ENCODE assay signal across 8 mouse cellular contexts in the genomic region with DNA sequence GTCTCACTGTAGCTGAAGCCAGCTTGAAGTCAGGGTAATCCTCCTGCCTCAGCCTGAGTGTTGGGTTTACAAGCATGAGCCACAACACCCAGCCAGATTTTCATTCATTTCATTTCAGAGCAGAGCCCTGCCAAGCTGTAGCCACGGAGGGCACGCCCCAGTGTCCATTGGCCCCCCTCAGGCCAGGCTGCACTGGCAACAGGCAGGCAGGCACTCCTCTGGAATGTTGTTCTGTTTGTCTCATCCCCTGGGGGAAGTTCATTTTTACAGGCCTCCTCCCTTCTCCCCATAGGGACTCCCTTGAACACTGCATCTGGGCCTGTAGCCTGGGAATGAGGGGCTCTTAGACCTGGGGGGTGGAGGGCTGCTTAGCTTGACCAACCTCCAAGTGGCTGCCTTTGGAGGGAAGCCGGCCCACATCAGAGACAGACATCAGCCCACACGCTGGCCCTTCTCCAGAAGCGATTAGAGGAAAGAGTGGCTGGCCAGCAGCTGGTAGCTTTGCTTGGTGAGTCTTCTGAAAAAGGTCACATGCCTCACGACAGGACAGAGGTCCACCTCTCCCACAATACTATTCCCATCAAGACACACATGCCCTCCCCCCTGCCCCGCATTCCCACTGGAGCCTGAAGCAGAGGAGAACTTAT. TPM values are rescaled to one million over a fixed set of nuclear protein-coding genes. Genes with fewer than 3 reads are reported as not detected.
DNase-seq lines count a peak whose midpoint lies in the region; ATAC-seq lines count a peak whose summit lies in the region.

No protein-coding gene starts in this region.

- H3K4me2 ChIP-seq in neural tube, embryonic 13.5 days, result no peak overlapping the region
- no peak overlapping the region; the same call in 1 of the 2 replicates for H3K4me2 ChIP-seq in intestine, embryonic 15.5 days (replicated peaks)
- no peak overlapping the region for H3K4me2 ChIP-seq in liver, embryonic 12.5 days

- 0 out of 2 replicates have a peak overlapping the region, but pooled peaks have one; percentile 8 for H3K9ac ChIP-seq in neural tube, embryonic 13.5 days
- H3K9ac ChIP-seq in intestine, embryonic 15.5 days, result no peak overlapping the region
- H3K9ac ChIP-seq in liver, embryonic 12.5 days, result no peak overlapping the region

- no peak for ATAC-seq in neural tube, embryonic 13.5 days (ENCODE audit: low read depth)
- ATAC-seq in intestine, embryonic 15.5 days, result no peak
- no peak for ATAC-seq in liver, embryonic 12.5 days

- no peak overlapping the region for H3K4me3 ChIP-seq in neural tube, embryonic 13.5 days
- H3K4me3 ChIP-seq in intestine, embryonic 15.5 days (replicated peaks), result no peak overlapping the region
- no peak overlapping the region for H3K4me3 ChIP-seq in liver, embryonic 12.5 days

- 0 out of 2 replicates have a peak, but pooled peaks cover 6% of the 10 kb centered on the region for H3K36me3 ChIP-seq in neural tube, embryonic 13.5 days
- H3K36me3 ChIP-seq in intestine, embryonic 15.5 days, result no peaks in the 10 kb centered on the region
- H3K36me3 ChIP-seq in liver, embryonic 12.5 days, result no peaks in the 10 kb centered on the region

- H3K27me3 ChIP-seq in neural tube, embryonic 13.5 days, result no peaks in the 10 kb centered on the region
- no peaks in the 10 kb centered on the region for H3K27me3 ChIP-seq in intestine, embryonic 15.5 days (replicated peaks)
- H3K27me3 ChIP-seq in liver, embryonic 12.5 days (replicated peaks), result no peaks in the 10 kb centered on the region

- peaks cover 73% of the 10 kb centered on the region for H3K4me1 ChIP-seq in neural tube, embryonic 13.5 days (replicated peaks)
- H3K4me1 ChIP-seq in intestine, embryonic 15.5 days (replicated peaks), result peaks cover 70% of the 10 kb centered on the region
- peaks cover 86% of the 10 kb centered on the region for H3K4me1 ChIP-seq in liver, embryonic 12.5 days

- WGBS in neural tube, embryonic 13.5 days, result 58% methylated on average over 7 of the region's 7 CpGs
- 33% methylated on average over 7 of the region's 7 CpGs for WGBS in intestine, embryonic 15.5 days
- WGBS in liver, embryonic 12.5 days (ENCODE audit: insufficient replicate concordance), result 49% methylated on average over 7 of the region's 7 CpGs

- no peaks in the 10 kb centered on the region for H3K9me3 ChIP-seq in neural tube, embryonic 13.5 days
- no peaks in the 10 kb centered on the region for H3K9me3 ChIP-seq in intestine, embryonic 15.5 days
- H3K9me3 ChIP-seq in liver, embryonic 12.5 days (replicated peaks), result no peaks in the 10 kb centered on the region

- H3K27ac ChIP-seq in neural tube, embryonic 13.5 days (replicated peaks), result peak overlapping the region; percentile 28; the same call in 1 of the 2 replicates
- peak overlapping the region; percentile 61 for H3K27ac ChIP-seq in intestine, embryonic 15.5 days
- H3K27ac ChIP-seq in liver, embryonic 12.5 days, result peak overlapping the region; percentile 52

- intact Hi-C loops in gastrocnemius, postnatal 14 days (cut with DNase I; ENCODE audit: low total_unique reads), result loop anchor here (5.0 kb wide), 1 partner anchor 76 kb away; no protein-coding TSS in a partner anchor

- no peak for DNase-seq in neural tube, embryonic 10.5 days (ENCODE audit: extremely low spot score, low spot score)
- DNase-seq in gastrocnemius, postnatal 14 days, result peak; percentile 69
- peak; percentile 59 for DNase-seq in ovary, postnatal 36 days (ENCODE audit: low spot score)
- DNase-seq in spleen, postnatal 36 days (ENCODE audit: low spot score in 2 of 2), result no peak
- DNase-seq in T-cell, adult 2 months (ENCODE audit: low spot score), result no peak

RNA-seq across cellular contexts. Expression of a gene that starts 11.8 kb away (rescaled TPM):
- polyA plus RNA-seq in neural tube, embryonic 13.5 days (2015; fragmentation: Nextera tagmentation; extraction: Ambion mirVana), result 42.0 and 45.8 TPM in 2 replicates
- total RNA-seq in gastrocnemius, postnatal 14 days (2021), result 10 to 100 TPM; 31.5 to 32.6 TPM
- 49.4 and 51.0 TPM in 2 replicates for polyA plus RNA-seq in intestine, embryonic 15.5 days (2015; fragmentation: Nextera tagmentation; extraction: Ambion mirVana)
- 16.4 and 19.0 TPM in 2 replicates for polyA plus RNA-seq in liver, embryonic 12.5 days (2016; fragmentation: Nextera tagmentation; extraction: Ambion mirVana)

RNA-seq across cellular contexts. Expression of a gene that starts 45.1 kb away (rescaled TPM):
- 0.77 and 1.2 TPM in 2 replicates for polyA plus RNA-seq in neural tube, embryonic 13.5 days (2015; fragmentation: Nextera tagmentation; extraction: Ambion mirVana)
- 1 to 10 TPM; 1.4 to 2.7 TPM for total RNA-seq in gastrocnemius, postnatal 14 days (2021)
- polyA plus RNA-seq in intestine, embryonic 15.5 days (2015; fragmentation: Nextera tagmentation; extraction: Ambion mirVana), result 5.8 and 7.9 TPM in 2 replicates
- 1.1 and 2.8 TPM in 2 replicates for polyA plus RNA-seq in liver, embryonic 12.5 days (2016; fragmentation: Nextera tagmentation; extraction: Ambion mirVana)

Comparison
In these comparisons a context has a peak if more than half of its experiments do, and no peak if none do; other contexts are left out.
1. DNase-seq: peak in gastrocnemius, postnatal 14 days (single experiment) and ovary, postnatal 36 days (single experiment); none in neural tube, embryonic 10.5 days (single experiment), spleen, postnatal 36 days (0 of 2) and T-cell, adult 2 months (single experiment).
2. Peak in every context shown above with its lines, with median percentiles within 50 percentile points of each other: H3K27ac ChIP-seq.